Mouse (Mus musculus) left cerebral cortex, postnatal 36 days (tissue): ENCODE results near the gene Kcnd2. TPM values are rescaled to one million over a fixed set of nuclear protein-coding genes. Genes with fewer than 3 reads are reported as not detected.
"Not testable (repeated sequence)": the region's sequence is repeated elsewhere in the genome, so short reads cannot be mapped to it uniquely, and the experiment has no call there.

Experiments
- DNase-seq, 2 experiments: peaks; one replicate each; pipeline ENCODE4 v3.0.0; 2021 to 2022; ENCODE audit warnings: low spot score in 2 of 2, mixed read lengths in 1 of 2
- intact Hi-C: fragments of 180-260 bp; cut with DNase I; formaldehyde crosslinking; loops from one replicate; pipeline ENCODE4 v1.15.1; 2025
- total RNA-seq, 2 experiments: library from RNA; stranded (reverse); gene quantifications; 2 replicates each; pipeline ENCODE4 v1.2.3; 2021

Kcnd2 gene
- total RNA-seq, result 10 to 100 TPM; 73.7 to 74.1 TPM

DNA sequence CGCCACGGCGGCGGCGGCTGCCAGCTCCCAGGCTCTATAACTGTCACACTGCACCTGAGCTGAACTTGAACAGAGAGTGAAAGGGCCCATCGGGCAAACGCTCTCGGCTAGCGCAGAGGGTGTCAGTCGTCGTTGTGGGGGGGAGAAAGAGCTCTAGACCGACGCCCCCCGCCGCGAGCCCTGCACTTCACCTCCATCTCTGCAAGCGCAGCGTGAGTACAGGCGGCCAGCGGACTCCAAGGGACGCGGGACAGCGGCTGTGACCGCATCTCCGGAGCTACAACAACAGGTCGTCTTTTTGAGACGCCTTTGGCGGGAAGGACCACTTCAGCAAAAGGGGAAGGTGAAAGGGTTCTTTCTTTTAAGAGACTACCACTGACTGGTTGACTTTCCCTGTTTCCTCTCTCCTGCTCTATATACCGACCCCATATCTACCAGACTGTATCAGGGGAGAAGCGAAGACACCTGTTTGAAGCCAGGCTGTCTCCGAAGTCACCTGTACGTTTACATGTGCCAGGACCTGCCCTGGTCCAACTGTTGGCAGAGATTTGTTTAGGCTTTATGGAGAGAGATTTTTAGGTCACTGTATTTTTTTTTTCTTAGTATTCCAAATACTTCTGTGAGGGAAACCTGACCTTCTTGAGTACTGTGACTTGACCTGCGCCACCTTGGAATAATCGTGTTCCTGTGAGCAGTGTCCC is at the start of gene Kcnd2:
Gene Kcnd2, plus strand, starts transcription at position 13 of the 701 bp plus-strand sequence.
- intact Hi-C loops, result loop anchor here (2.0 to 10.0 kb wide), 3 partner anchors 199 to 375 kb away; no protein-coding TSS in a partner anchor
- peak in 1 of 2 experiments; percentile 3 for DNase-seq

GRCm38 (mm10) chr6:21166611-21167010 is 48.7 kb upstream of the Kcnd2 start:
- no peak for DNase-seq
- intact Hi-C loops, result no loop called here

GRCm38 (mm10) chr6:21195341-21195740 is 20.0 kb upstream of the Kcnd2 start:
- no peak for DNase-seq
- intact Hi-C loops, result no loop called here

GRCm38 (mm10) chr6:21213865-21214672 is 1.2 kb upstream of the Kcnd2 start:
- DNase-seq, result peak; percentile 55 to 72
- intact Hi-C loops, result loop anchor here (1.0 to 10.0 kb wide), 4 partner anchors 201 to 1447 kb away; no protein-coding TSS in a partner anchor

GRCm38 (mm10) chr6:21214673-21215490 is 421 bp upstream of the Kcnd2 start:
- peak; percentile 79 to 80 for DNase-seq
- intact Hi-C loops, result loop anchor here (1.0 to 10.0 kb wide), 5 partner anchors 200 to 1448 kb away; no protein-coding TSS in a partner anchor

- DNase-seq, result peak; percentile 4 to 10
- intact Hi-C loops, result loop anchor here (5.0 to 10.0 kb wide), 2 partner anchors 198 to 316 kb away; no protein-coding TSS in a partner anchor
Observed at GRCm38 (mm10) chr6:21216206-21217020, 1.1 kb downstream of the Kcnd2 start.

- DNase-seq, result peak in 1 of 2 experiments; percentile 4
- intact Hi-C loops, result loop anchor here (5.0 to 10.0 kb wide), 2 partner anchors 198 to 315 kb away; no protein-coding TSS in a partner anchor
Observed at GRCm38 (mm10) chr6:21217156-21217555, 1.9 kb downstream of the Kcnd2 start.

GRCm38 (mm10) chr6:21226124-21226523 is 10.8 kb downstream of the Kcnd2 start:
- DNase-seq, result no peak
- intact Hi-C loops, result no loop called here

- DNase-seq, result no peak
- intact Hi-C loops, result no loop called here
Observed at GRCm38 (mm10) chr6:21259031-21259430, 43.7 kb downstream of the Kcnd2 start.

DNA sequence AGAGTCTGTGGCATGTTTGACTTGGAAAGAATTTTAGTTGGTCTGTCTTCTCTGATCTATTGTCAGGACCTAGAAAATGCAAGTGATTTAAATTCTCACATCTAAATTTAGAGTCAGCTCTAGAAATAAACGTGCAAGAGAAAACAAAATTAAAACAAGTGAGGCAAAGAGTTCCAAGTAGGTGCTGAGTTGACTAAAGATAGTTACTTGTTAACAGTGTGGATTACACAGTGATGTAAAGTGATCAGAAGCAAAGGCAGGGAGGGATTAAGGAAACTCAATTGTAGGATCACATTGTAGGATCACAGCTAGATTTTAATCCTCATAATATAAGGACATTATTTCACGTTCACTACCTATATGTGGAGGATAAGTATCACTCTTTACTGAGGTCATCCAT is 52.6 kb downstream of the Kcnd2 start:
- no peak for DNase-seq
- intact Hi-C loops, result no loop called here

GRCm38 (mm10) chr6:21277343-21277933 is 62.1 kb downstream of the Kcnd2 start:
- DNase-seq, result no peak
- intact Hi-C loops, result no loop called here

DNA sequence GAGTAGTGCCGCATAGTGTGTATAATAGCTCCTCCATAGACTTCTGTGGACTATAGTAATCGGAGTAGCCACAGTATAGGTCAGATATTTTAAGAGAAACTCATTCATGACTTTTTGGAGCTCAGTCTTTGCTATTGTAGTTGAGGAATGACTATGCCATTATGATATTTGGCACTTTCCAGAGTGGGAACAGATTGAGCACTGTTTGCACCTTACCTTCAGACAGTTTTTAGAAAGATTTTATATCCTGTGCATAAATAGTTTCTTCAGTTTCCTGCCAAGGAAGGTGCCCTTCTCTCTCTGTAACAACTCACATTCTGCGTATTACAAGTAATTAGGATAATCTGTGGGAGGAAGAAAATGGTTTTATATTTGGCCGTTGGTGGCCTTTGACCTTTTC is 89.6 kb downstream of the Kcnd2 start:
- intact Hi-C loops, result no loop called here
- no peak for DNase-seq

GRCm38 (mm10) chr6:21310159-21310558 is 94.9 kb downstream of the Kcnd2 start:
- intact Hi-C loops, result no loop called here
- DNase-seq, result no peak

GRCm38 (mm10) chr6:21321407-21321806 is 106.1 kb downstream of the Kcnd2 start:
- no peak for DNase-seq
- intact Hi-C loops, result no loop called here

DNA sequence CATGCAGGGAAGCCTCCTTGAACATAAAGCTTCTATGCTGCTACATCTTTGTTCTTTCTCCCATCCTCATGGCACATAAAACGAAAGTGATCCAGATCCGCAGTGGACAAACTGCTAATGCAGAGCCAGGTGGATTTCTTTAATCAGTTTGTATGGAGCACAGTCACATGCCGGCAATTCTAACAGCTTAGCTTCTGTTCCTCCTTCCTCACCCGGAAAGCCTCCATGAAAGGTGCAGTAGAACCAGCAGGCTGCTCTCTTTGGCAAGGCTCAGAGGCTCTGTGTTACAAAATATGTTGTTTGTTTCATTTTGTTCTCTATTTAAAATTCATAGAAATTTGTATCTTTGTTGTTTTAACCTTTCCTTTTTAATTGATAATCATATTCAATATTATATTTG is 106.9 kb downstream of the Kcnd2 start:
- no peak for DNase-seq
- intact Hi-C loops, result no loop called here

GRCm38 (mm10) chr6:21325251-21325650 is 109.9 kb downstream of the Kcnd2 start:
- intact Hi-C loops, result no loop called here

DNA sequence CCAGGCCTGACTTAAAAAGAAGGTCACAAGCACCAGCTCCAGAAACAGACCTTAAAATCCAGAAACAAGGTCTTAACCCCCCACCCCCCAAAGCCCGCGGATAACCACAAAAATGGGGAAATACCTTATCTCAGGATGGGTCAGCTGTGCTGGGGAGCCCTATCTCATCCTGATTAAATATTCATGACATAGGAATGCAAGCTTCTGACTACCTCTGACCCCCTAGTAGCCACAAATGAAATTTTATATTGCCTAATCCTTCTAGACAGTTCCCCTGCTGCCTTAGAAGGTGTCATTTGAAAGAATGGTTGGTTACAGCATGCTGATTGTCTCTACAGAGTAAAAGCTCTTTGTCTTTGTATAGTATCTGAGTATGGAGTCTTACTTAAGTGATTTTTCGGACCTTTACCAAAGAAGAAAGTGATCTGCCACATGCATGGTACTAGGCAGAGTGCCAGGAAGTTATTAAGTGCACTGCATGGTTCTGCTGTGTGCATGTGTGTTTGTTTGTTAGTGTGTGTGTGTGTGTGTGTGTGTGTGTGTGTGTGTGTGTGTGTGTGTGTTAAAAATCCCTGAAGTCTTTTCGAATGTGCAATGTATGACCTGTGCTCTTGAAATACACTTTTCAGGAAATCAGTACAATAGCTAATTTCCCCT is 111.9 kb downstream of the Kcnd2 start:
- DNase-seq, result no peak
- intact Hi-C loops, result no loop called here

More at GRCm38 (mm10) chr6:21325251-21325650, 109.9 kb downstream of the Kcnd2 start:
- no peak for DNase-seq

- DNase-seq, intact Hi-C loops: not testable (repeated sequence)
Observed at GRCm38 (mm10) chr6:21385298-21385697, 170.0 kb downstream of the Kcnd2 start.
